Mouse (Mus musculus): Measurements from ENCODE around the gene Fam120b. TPM values are rescaled to one million over a fixed set of nuclear protein-coding genes. Genes with fewer than 3 reads are reported as not detected.

Gene Fam120b
- total and polyA plus RNA-seq, 3 experiments, result 17.2 to 19.5 (median 18.1) TPM

DNA sequence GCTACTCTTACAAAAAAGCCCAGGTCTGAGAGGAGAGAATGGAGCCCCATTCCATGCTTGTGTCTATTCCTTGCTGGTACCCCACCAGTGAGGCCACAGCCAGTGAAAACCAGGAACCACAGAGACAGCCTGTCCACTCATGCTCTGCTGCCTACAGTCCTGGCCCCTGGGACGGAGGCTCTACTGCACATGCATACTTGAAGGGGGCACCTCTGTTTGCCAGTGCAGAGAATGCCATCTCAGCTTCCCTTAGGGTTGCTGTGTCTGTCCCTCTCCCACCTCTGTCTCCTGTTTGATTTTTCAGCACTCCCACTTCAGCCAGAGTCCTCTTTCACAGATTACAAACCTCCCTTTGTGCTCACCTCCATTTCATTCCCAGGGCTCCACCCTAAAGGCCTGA, 14.9 kb downstream of the Fam120b start:
- no peaks in the 10 kb centered on the region for H3K79me2 ChIP-seq (replicated peaks; ENCODE audit: control insufficient read depth, extremely low read depth, insufficient read depth, poor library complexity, severe bottlenecking)
- H3K27ac ChIP-seq (ENCODE audit: insufficient read depth, low read depth), result no peak overlapping the region
- TF ChIP-seq ZKSCAN1 (IDR thresholded peaks at IDR 0.05; ENCODE audit: borderline replicate concordance, low read depth, low read length), result no peak
- no peak for TF ChIP-seq RCOR1 (conservative IDR thresholded peaks at IDR 0.05; ENCODE audit: low read depth, low read length)
- no peak for TF ChIP-seq MYC (IDR thresholded peaks at IDR 0.05; ENCODE audit: low read depth, low read length)
- TF ChIP-seq POLR2A (IDR thresholded peaks at IDR 0.05; ENCODE audit: low read depth, low read length), result no peak
- TF ChIP-seq SMC3 (IDR thresholded peaks at IDR 0.05; ENCODE audit: low read depth, low read length), result no peak
- no peak for TF ChIP-seq BHLHE40 (IDR thresholded peaks at IDR 0.05; ENCODE audit: low read depth, low read length)
- TF ChIP-seq JUND (conservative IDR thresholded peaks at IDR 0.05; ENCODE audit: low read depth, low read length), result no peak
- TF ChIP-seq MAX (IDR thresholded peaks at IDR 0.05; ENCODE audit: low read length), result no peak
- H3K9ac ChIP-seq (ENCODE audit: insufficient read depth, low read depth), result no peak overlapping the region
- no peak for DNase-seq (ENCODE audit: extremely low read depth)
- dilution Hi-C loops (cut with MboI; ENCODE audit: extremely low pct_ligation_motif_present, extremely low pct_unique_long_range_greater_than_20kb, low sequenced_read_pairs), result no loop called here
- no peaks in the 10 kb centered on the region for H3K27me3 ChIP-seq (replicated peaks)
- no peak overlapping the region for H3K4me3 ChIP-seq (replicated peaks in 1 of 3; ENCODE audit: low read depth in 2 of 3, low read length in 2 of 3, poor library complexity in 1 of 3)
- no peaks in the 10 kb centered on the region for H3K9me3 ChIP-seq (replicated peaks; ENCODE audit: low read length)
- no peak overlapping the region for H3K4me2 ChIP-seq (ENCODE audit: insufficient read depth, low read depth, poor library complexity, severe bottlenecking)
- in situ Hi-C loops (cut with MboI; ENCODE audit: low pct_ligation_motif_present, low pct_unique_long_range_greater_than_20kb, low sequenced_read_pairs), result no loop called here
- H3K4me1 ChIP-seq (ENCODE audit: control insufficient read depth in 1 of 2, insufficient read depth in 2 of 2), result no peaks in the 10 kb centered on the region
- peaks cover 65 to 91% of the 10 kb centered on the region in 2 experiments for H3K36me3 ChIP-seq (replicated peaks in 1 of 2; ENCODE audit: control insufficient read depth in 1 of 2, insufficient read depth in 1 of 2, low read length in 1 of 2)

DNA sequence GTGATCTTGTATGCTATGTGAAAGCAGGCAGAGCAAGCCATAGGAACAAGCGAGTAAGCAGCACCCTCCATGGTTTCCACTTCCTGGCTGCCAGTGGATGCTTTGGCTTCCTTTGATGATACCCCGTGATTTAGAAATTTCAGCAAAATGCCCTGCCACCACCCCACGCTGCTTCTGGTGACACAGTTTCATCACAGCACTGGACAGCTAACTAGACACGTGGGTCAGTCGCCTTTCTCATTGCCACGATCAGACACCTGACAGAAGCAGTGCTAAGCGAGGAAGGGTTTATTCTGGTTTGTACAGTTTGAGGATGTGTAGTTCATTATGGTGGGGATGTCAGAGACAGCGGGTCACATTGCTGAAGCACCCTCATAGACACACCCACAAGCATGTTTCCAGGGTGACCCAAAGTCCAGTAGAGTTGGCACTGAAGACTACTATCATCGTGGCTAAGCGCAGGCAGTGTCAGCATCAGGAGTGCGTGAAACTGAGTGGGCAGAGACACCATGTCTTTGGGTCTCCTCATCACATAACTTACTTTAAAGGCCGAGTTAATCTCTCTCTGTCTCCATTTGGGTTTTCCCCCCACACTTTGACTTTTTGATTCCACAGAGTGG, 20.7 kb downstream of the Fam120b start:
- no peak for DNase-seq (ENCODE audit: extremely low read depth)
- TF ChIP-seq IRF4 (IDR thresholded peaks at IDR 0.05; ENCODE audit: low read depth, low read length) (no peak), E2F4 (IDR thresholded peaks at IDR 0.05; ENCODE audit: insufficient replicate concordance, low read depth, low read length) (no peak), USF2 (conservative IDR thresholded peaks at IDR 0.05; ENCODE audit: low read depth, low read length) (no peak), ZC3H11A (IDR thresholded peaks at IDR 0.05; ENCODE audit: low read depth, low read length) (no peak), UBTF (IDR thresholded peaks at IDR 0.05; ENCODE audit: low read depth, low read length) (no peak), MEF2A (IDR thresholded peaks at IDR 0.05; ENCODE audit: borderline replicate concordance, low read depth, low read length) (no peak), POLR2AphosphoS2 (IDR thresholded peaks at IDR 0.05; ENCODE audit: low read depth, low read length) (no peak), JUND (conservative IDR thresholded peaks at IDR 0.05; ENCODE audit: low read depth, low read length) (no peak)
- no peak overlapping the region for H3K4me3 ChIP-seq (replicated peaks in 1 of 3; ENCODE audit: low read depth in 2 of 3, low read length in 2 of 3, poor library complexity in 1 of 3)
- H3K4me1 ChIP-seq (ENCODE audit: control insufficient read depth in 1 of 2, insufficient read depth in 2 of 2), result no peaks in the 10 kb centered on the region
- H3K9ac ChIP-seq (ENCODE audit: insufficient read depth, low read depth), result no peak overlapping the region
- H3K27me3 ChIP-seq (replicated peaks), result no peaks in the 10 kb centered on the region
- dilution Hi-C loops (cut with MboI; ENCODE audit: extremely low pct_ligation_motif_present, extremely low pct_unique_long_range_greater_than_20kb, low sequenced_read_pairs), result no loop called here
- in situ Hi-C loops (cut with MboI; ENCODE audit: low pct_ligation_motif_present, low pct_unique_long_range_greater_than_20kb, low sequenced_read_pairs), result no loop called here
- no peak overlapping the region for H3K27ac ChIP-seq (ENCODE audit: insufficient read depth, low read depth)
- peaks cover 74 to 97% of the 10 kb centered on the region in 2 experiments for H3K36me3 ChIP-seq (replicated peaks in 1 of 2; ENCODE audit: control insufficient read depth in 1 of 2, insufficient read depth in 1 of 2, low read length in 1 of 2)
- H3K9me3 ChIP-seq (replicated peaks; ENCODE audit: low read length), result no peaks in the 10 kb centered on the region
- H3K79me2 ChIP-seq (replicated peaks; ENCODE audit: control insufficient read depth, extremely low read depth, insufficient read depth, poor library complexity, severe bottlenecking), result no peaks in the 10 kb centered on the region
- no peak overlapping the region for H3K4me2 ChIP-seq (ENCODE audit: insufficient read depth, low read depth, poor library complexity, severe bottlenecking)
